Mouse (Mus musculus): ENCODE measurements around the gene Brpf1. TPM values are rescaled to one million over a fixed set of nuclear protein-coding genes. Genes with fewer than 3 reads are reported as not detected.
A peak's percentile ranks its signal among the peaks of the same experiment; 100 is the strongest.

Brpf1 gene
- polyA plus RNA-seq (2015; fragmentation: Nextera tagmentation; extraction: Ambion mirVana): 7.5 and 9.2 TPM in 2 replicates

GRCm38 (mm10) chr6:113306986-113307349, at the start of gene Brpf1:
Gene Brpf1, plus strand, starts transcription at chr6:113307137.
- Histone ChIP-seq H3K4me1 (replicated peaks) (peaks cover 30% of the 10 kb centered on the region), H3K27ac (peak within 1 kb of the TSS; percentile 95), H3K27me3 (no peaks in the 10 kb centered on the region), H3K36me3 (peaks cover 17% of the 10 kb centered on the region), H3K9ac (peak within 1 kb of the TSS; percentile 97), H3K9me3 (replicated peaks) (no peaks in the 10 kb centered on the region), H3K4me2 (peak within 1 kb of the TSS; percentile 96), H3K4me3 (replicated peaks) (peak within 1 kb of the TSS; percentile 99)
- under 1% methylated on average over 32 of the region's 32 CpGs for WGBS (ENCODE audit: insufficient replicate concordance)
- DNase-seq (no peak), ATAC-seq (ENCODE audit: low read depth) (peak; percentile 32)

DNA sequence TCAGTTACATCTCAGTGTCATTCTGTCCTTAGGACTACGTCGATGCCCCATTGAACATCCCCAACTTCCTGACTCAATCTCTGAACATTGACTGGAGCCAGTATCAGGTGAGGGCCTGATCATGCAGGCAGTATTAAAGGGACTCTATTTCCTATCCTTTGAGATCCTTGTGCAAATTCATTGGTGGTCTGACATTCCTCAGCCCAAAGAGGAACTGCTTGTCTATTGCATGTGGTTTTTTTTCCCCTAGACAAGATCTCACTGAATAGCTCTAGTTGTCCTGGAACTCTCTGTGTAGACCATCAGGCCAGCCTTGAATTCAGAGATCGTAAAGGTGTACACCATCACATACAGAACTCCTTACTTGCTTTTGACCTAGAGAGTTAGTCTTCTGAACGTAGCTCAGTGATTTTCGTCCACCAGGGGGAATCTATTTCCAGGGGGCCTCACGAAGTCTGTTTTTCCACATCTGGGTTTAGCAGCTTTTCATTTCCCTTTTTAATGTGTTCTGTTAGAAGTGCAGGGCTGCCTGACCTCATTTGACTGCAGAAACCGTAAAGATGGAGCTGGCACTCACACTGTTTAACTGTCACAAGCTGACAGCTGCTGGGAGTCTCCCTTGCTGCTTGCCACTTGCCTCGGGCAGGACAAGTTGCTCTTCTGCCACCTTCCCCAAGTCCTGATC, 45.6 kb upstream of the Brpf1 start:
- peaks cover 70% of the 10 kb centered on the region for H3K36me3 ChIP-seq

GRCm38 (mm10) chr6:113263531-113263930, 43.4 kb upstream of the Brpf1 start:
- H3K4me3 ChIP-seq (replicated peaks): no peak overlapping the region
- no peaks in the 10 kb centered on the region for H3K4me1 ChIP-seq (replicated peaks)
- H3K27ac ChIP-seq: no peak overlapping the region
- H3K4me2 ChIP-seq: no peak overlapping the region
- no peak for ATAC-seq (ENCODE audit: low read depth)
- peaks cover 72% of the 10 kb centered on the region for H3K36me3 ChIP-seq
- 77% methylated on average over 6 of the region's 6 CpGs for WGBS (ENCODE audit: insufficient replicate concordance)
- no peaks in the 10 kb centered on the region for H3K27me3 ChIP-seq
- H3K9ac ChIP-seq: no peak overlapping the region
- H3K9me3 ChIP-seq (replicated peaks): no peaks in the 10 kb centered on the region
- no peak for DNase-seq

More for the DNA sequence above, 45.6 kb upstream of the Brpf1 start:
- Histone ChIP-seq H3K4me2 (no peak overlapping the region), H3K27me3 (no peaks in the 10 kb centered on the region), H3K9me3 (replicated peaks) (no peaks in the 10 kb centered on the region), H3K27ac (no peak overlapping the region), H3K4me3 (replicated peaks) (no peak overlapping the region), H3K4me1 (replicated peaks) (no peaks in the 10 kb centered on the region), H3K9ac (no peak overlapping the region)
- DNase-seq: no peak
- 65% methylated on average over 8 of the region's 8 CpGs for WGBS (ENCODE audit: insufficient replicate concordance)
- no peak for ATAC-seq (ENCODE audit: low read depth)

DNA sequence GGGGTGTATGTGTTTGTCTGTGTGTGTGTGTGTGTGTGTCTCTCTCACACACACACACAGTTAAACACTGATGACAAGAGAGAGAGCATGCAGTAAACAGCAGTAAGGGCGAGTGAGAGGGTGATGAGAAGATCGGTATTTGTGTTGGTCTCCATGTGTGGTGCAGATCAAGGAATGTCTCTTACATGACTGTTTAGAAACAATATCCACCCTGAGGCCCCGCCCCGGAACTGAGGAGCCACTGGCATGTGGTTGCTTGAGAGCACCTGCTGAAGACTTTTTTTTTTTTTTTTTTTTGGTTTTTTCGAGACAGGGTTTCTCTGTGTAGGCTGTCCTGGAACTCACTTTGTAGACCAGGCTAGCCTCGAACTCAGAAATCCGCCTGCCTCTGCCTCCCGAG, 42.5 kb upstream of the Brpf1 start:
- H3K9me3 ChIP-seq (replicated peaks): no peaks in the 10 kb centered on the region
- H3K4me2 ChIP-seq: no peak overlapping the region
- no peaks in the 10 kb centered on the region for H3K27me3 ChIP-seq
- peaks cover 76% of the 10 kb centered on the region for H3K36me3 ChIP-seq
- no peaks in the 10 kb centered on the region for H3K4me1 ChIP-seq (replicated peaks)
- H3K9ac ChIP-seq: no peak overlapping the region
- WGBS (ENCODE audit: insufficient replicate concordance): 79% methylated on average over 8 of the region's 8 CpGs
- no peak for DNase-seq
- no peak for ATAC-seq (ENCODE audit: low read depth)
- no peak overlapping the region for H3K27ac ChIP-seq
- H3K4me3 ChIP-seq (replicated peaks): no peak overlapping the region

DNA sequence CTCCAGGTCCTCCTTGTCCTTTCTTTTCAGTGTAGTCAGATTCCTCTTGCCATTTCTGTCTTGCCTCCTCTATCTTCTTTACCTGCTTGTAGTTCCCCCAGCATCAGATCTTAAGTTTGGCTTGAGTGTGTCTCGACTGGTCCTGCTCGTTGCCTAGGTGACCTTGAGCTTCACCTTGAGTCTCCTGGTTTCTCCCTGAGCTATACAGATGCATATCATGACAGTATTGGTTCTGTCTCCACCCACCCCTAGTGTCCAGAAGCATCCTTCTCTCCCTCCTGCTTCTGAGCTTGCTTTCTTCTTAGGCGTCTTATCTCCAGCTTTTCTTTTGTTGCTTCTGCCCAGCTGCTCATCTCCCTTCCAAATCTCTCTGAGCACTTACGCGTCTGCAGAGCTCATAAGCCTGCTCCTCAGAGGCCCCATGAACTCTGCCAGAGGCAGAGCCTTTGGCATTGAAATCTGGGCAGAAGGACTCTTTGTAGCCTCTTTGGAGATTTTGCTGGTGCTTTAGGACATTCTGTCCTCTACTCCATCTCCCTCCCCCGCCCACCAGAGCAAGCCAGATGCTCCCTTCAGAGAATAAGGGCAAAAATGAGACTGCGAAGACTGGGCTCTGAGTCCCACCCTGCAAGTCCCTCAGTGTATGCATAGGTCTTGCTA, 39.8 kb upstream of the Brpf1 start:
- Histone ChIP-seq H3K27me3 (no peaks in the 10 kb centered on the region), H3K4me1 (replicated peaks) (no peaks in the 10 kb centered on the region), H3K9ac (no peak overlapping the region), H3K36me3 (peaks cover 76% of the 10 kb centered on the region), H3K4me3 (replicated peaks) (no peak overlapping the region), H3K9me3 (replicated peaks) (no peaks in the 10 kb centered on the region), H3K4me2 (no peak overlapping the region), H3K27ac (no peak overlapping the region)
- DNase-seq (no peak), ATAC-seq (ENCODE audit: low read depth) (no peak)
- 73% methylated on average over 7 of the region's 7 CpGs for WGBS (ENCODE audit: insufficient replicate concordance)

GRCm38 (mm10) chr6:113267988-113268387, 38.9 kb upstream of the Brpf1 start:
- Histone ChIP-seq H3K4me2 (no peak overlapping the region), H3K36me3 (peaks cover 75% of the 10 kb centered on the region), H3K27me3 (no peaks in the 10 kb centered on the region), H3K27ac (no peak overlapping the region), H3K9ac (no peak overlapping the region), H3K4me1 (replicated peaks) (no peaks in the 10 kb centered on the region), H3K4me3 (replicated peaks) (no peak overlapping the region), H3K9me3 (replicated peaks) (no peaks in the 10 kb centered on the region)
- 71% methylated on average over 1 of the region's 1 CpGs for WGBS (ENCODE audit: insufficient replicate concordance)
- DNase-seq: no peak
- ATAC-seq (ENCODE audit: low read depth): no peak

GRCm38 (mm10) chr6:113272365-113272764, 34.6 kb upstream of the Brpf1 start:
- no peak overlapping the region for H3K4me3 ChIP-seq (replicated peaks)
- peaks cover 55% of the 10 kb centered on the region for H3K36me3 ChIP-seq
- no peaks in the 10 kb centered on the region for H3K9me3 ChIP-seq (replicated peaks)
- ATAC-seq (ENCODE audit: low read depth) (no peak), DNase-seq (no peak)
- no peak overlapping the region for H3K27ac ChIP-seq
- no peaks in the 10 kb centered on the region for H3K27me3 ChIP-seq
- 58% methylated on average over 3 of the region's 3 CpGs for whole genome bisulfite sequencing (ENCODE audit: insufficient replicate concordance)
- no peak overlapping the region for H3K9ac ChIP-seq
- no peaks in the 10 kb centered on the region for H3K4me1 ChIP-seq (replicated peaks)
- no peak overlapping the region for H3K4me2 ChIP-seq

DNA sequence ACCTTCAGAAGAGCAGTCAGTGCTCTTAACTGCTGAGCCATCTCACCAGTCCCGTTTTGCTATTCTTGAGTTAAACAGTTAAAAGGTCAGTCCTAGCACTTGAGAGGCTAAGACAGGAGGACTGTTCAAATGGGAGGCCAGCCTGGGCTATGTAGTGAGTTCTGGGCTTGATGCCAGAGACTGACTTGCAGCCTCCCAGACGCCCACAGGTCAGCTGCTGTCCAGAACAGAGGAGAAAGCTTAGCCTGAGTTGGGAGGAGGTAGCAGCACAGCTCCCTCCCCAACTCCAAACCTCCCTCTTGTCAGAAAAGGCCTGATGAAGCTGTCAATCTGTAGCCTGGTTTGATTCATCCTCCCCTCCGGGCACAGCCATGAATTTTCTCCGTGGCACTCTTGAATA, 30.1 kb upstream of the Brpf1 start:
- Histone ChIP-seq H3K4me3 (replicated peaks) (no peak overlapping the region), H3K4me1 (replicated peaks) (no peaks in the 10 kb centered on the region), H3K27ac (no peak overlapping the region), H3K4me2 (no peak overlapping the region), H3K36me3 (peaks cover 18% of the 10 kb centered on the region), H3K9ac (no peak overlapping the region), H3K9me3 (replicated peaks) (no peaks in the 10 kb centered on the region), H3K27me3 (peaks cover 9% of the 10 kb centered on the region)
- ATAC-seq (ENCODE audit: low read depth) (no peak), DNase-seq (no peak)
- WGBS (ENCODE audit: insufficient replicate concordance): 64% methylated on average over 4 of the region's 4 CpGs

GRCm38 (mm10) chr6:113281676-113282075, 25.3 kb upstream of the Brpf1 start:
- no peak overlapping the region for H3K27ac ChIP-seq
- 0 out of 2 replicates have a peak, but pooled peaks cover 7% of the 10 kb centered on the region for H3K36me3 ChIP-seq
- no peak overlapping the region for H3K4me3 ChIP-seq (replicated peaks)
- H3K9ac ChIP-seq: no peak overlapping the region
- no peaks in the 10 kb centered on the region for H3K4me1 ChIP-seq (replicated peaks)
- DNase-seq (no peak), ATAC-seq (ENCODE audit: low read depth) (no peak)
- 54% methylated on average over 6 of the region's 6 CpGs for WGBS (ENCODE audit: insufficient replicate concordance)
- H3K4me2 ChIP-seq: no peak overlapping the region
- H3K9me3 ChIP-seq (replicated peaks): no peaks in the 10 kb centered on the region
- peaks cover 47% of the 10 kb centered on the region for H3K27me3 ChIP-seq

- Histone ChIP-seq H3K27ac (no peak within 1 kb of the TSS), H3K36me3 (0 out of 2 replicates have a peak, but pooled peaks cover 7% of the 10 kb centered on the region), H3K9me3 (replicated peaks) (no peaks in the 10 kb centered on the region), H3K4me2 (no peak within 1 kb of the TSS), H3K4me1 (replicated peaks) (no peaks in the 10 kb centered on the region), H3K9ac (no peak within 1 kb of the TSS), H3K27me3 (peaks cover 47% of the 10 kb centered on the region), H3K4me3 (replicated peaks) (no peak within 1 kb of the TSS)
- ATAC-seq (ENCODE audit: low read depth): no peak
- DNase-seq: no peak
- WGBS (ENCODE audit: insufficient replicate concordance): 6% methylated on average over 37 of the region's 37 CpGs
Observed at GRCm38 (mm10) chr6:113282101-113282802, 24.7 kb upstream of the Brpf1 start, which contains the start of gene Cpne9. Gene Cpne9, plus strand, starts transcription at chr6:113282307.

GRCm38 (mm10) chr6:113282969-113283368, 24.0 kb upstream of the Brpf1 start:
- no peak overlapping the region for H3K9ac ChIP-seq
- ATAC-seq (ENCODE audit: low read depth) (no peak), DNase-seq (no peak)
- H3K4me3 ChIP-seq (replicated peaks): no peak overlapping the region
- no peaks in the 10 kb centered on the region for H3K9me3 ChIP-seq (replicated peaks)
- no peak overlapping the region for H3K27ac ChIP-seq
- 4% methylated on average over 22 of the region's 22 CpGs for WGBS (ENCODE audit: insufficient replicate concordance)
- peaks cover 47% of the 10 kb centered on the region for H3K27me3 ChIP-seq
- 0 out of 2 replicates have a peak, but pooled peaks cover 4% of the 10 kb centered on the region for H3K36me3 ChIP-seq
- H3K4me1 ChIP-seq (replicated peaks): no peaks in the 10 kb centered on the region
- H3K4me2 ChIP-seq: no peak overlapping the region
